Mouse (Mus musculus) liver, adult 2 months (tissue): ENCODE data around the gene C5ar1.

Source experiments
- CTCF ChIP-seq: fragments of 200-500 bp; IDR thresholded peaks from 2 replicates; pipeline ENCODE4 v1.5.1; 2011; ENCODE audit warnings: low read depth, low read length, control low read depth
- POLR2A ChIP-seq: fragments of 200-500 bp; IDR thresholded peaks from 2 replicates; pipeline ENCODE4 v1.6.1; 2011; ENCODE audit warnings: low read length, control low read depth; ENCODE audit not compliant: insufficient read depth; ENCODE audit errors: extremely low read depth

DNA sequence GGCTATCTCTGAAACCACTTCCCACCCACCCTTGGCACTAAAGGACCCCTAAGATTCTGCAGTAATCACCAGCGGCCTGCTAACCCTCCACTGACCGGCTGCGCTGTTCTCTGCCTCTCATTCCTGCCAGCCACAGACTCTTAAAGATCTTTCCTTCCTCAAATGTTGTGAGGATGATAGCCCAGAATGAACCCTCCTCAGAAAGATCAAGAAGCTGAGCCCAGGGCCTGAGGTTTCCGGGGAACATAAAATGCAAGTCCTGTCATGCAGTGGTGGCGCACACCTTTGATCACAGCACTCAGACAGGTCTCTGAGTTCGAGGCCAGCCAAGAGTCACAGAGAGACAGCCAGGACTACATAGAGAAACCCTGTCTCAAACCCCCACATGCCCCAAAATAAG is 17.1 kb downstream of the C5ar1 start:
- TF ChIP-seq POLR2A = no peak
- no peak for TF ChIP-seq CTCF
